Mouse (Mus musculus): Measurements from ENCODE around the gene Nom1.
A peak's percentile ranks its signal among the peaks of the same experiment; 100 is the strongest.

Nom1 gene

DNA sequence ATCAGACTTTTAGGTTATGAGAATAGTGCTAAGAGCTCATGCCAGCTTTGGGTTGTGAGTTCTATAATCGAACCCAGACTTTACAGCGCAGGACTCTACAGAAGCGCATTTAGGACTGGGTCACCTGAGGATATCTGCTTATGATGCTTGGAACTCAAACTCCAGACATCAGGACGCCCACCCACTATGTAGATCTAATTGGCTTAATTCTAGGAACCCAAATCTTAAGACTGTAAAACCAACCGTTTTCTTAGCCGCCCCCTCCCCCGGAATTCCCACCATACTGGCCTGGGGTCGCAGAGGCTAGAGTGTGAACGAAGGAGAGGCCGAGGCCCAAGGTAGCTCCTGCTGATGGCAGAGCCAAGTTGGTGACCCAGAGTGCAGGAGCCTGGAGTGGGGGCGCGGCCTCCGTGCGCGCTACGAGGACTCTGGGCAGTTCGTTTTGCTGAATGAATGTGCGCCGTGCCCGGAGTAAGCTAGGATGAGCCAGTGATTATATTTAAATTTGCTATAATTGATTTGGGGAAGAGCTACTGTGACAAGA, 36.5 kb downstream of the Nom1 start:
- DNase-seq (ENCODE audit: low read depth, low spot score) = no peak

DNA sequence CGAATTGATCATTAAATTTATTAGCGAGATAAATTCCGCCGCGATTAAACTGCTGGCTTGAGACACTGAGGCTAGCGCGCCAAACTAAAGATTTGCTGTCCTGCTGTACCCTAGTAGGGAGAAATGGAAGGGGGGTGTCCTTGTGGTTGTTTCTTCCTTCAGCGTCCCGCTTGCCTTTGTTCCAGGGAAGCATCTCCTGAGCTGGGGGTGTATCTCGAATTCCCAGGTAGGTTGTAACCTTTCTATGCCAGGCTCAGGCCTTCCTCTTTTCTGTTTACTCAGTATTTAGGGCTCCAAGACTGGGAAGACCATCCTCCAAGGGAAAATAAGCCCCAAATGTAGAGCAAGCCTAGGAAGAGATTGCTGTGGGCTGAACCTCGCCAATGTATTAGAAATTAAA, 36.9 kb downstream of the Nom1 start:
- DNase-seq (ENCODE audit: low read depth, low spot score) = no peak

DNA sequence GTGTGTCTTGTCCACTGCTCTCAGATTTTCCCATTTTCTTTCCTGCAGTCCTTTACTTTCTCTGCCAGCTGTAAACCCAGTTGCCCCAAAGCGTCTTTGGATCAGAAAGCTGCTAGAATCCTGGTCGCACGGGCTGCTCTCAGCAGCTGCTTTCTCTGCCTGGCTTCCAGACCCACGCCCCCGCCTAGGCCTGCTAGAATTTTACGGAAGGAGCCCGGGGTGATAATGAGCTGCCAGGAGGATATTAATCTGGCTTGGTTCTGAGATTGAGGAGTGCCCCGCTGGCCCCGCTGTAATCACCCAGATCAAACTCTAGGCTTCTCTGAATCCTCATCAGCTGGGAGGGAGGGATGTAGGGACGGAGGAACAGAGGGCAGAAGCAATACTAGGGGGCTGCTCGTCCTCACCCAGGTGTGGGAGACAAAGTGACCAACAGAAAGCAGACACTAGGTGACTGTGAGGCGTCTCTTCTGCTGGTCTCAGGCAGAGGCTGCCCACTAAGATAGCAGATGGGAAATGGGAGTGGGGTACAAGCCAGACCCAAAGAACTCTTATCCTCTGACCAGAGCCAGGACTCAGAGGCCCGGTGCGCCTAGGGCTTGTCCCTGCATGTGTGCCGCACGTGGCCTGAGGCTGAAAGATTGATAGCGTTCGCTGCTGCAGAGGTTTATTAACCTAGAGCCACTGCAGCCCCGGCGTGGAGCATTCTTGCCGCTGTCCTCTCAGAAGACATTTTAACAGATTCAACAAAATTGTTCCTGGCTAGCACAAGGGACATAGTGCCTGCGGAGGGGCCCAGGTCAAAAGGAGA, 37.6 kb downstream of the Nom1 start:
- DNase-seq (ENCODE audit: low read depth, low spot score) = no peak

DNA sequence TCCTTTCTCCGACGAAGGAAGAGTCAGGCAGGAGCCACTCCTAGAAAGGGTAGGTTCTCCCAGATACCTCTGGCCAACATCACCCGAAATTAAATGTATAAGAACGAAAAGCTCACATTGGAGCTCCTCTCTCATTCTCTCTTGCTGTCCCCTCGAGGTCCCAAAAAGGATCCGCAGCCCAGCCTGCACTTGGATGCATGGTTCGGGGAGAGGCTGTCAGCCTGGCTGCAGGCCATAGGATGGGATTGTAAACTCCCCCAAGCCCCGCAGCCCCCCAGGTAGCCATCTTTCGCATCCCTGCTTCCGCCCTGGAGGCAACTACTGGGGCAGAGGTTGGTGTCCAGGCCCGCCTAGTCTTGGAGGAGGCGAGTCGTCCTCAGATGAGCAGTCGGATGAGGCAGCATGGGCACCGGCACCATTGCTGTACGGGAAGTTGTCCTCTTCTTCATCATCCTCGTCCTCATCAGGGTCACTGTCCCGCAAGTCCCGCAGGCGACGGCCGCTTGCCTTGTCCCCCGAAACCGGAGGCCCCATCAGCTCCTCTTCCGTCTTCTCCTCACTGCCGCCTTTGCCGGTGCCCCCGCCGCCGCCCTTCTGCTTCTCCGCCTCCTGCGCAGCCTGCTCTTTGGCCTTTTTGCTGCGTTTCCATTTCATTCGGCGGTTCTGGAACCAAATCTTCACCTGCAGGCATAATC, 39.2 kb downstream of the Nom1 start:
- DNase-seq (ENCODE audit: low read depth, low spot score) = no peak

DNA sequence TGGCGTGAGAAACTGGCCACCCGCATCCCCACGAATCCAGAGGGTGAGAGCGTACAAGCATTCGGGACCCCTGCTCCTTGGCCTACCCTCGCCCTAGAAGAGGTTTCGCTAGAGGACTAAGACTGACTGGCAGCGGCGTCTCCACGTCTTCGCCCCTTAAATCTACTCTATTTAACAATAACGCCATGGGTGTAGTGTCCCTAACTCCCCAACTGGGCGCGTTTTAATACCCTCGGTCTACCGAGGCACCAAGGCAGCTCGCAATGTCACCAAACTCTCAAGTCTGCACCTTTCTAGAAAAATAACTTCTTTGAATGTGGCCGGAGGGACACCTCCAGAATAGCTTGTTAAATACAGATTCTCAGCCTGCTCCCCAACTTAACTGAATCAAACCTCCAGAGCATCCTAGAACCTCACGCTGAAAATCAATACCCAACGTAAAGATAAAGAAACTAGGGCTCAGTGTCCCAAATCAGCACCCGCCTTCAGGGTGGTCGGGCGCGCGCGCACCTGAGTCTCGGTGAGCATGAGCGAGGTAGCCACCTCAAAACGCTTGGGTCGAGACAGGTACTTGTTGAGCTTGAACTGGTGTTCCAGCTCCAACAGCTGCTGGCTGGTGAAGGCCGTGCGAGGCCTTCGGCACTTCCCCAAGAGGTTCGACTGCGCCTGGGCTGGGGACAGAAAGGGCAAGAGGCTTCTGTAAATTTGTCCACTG, 39.9 kb downstream of the Nom1 start:
- DNase-seq (ENCODE audit: low read depth, low spot score) = no peak

DNA sequence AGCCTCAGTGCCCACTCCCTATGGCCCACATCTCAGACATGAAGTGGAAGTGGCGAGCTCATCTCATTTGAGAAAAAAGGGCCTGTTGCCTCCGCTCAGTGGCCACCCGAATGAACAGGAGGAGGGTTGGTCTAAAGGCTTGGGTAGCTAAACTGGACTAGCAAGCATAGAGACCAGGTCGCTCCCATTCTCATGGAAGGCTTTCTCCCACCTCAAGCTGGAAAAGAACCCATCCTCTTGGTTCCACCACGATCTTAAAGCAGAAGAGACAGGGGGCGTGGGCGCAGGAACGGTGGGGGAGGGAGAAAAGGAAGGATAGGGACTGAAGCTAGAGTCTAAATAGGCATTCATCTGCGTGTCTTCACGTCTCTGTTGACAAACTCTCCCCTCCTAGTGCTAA, 40.6 kb downstream of the Nom1 start:
- no peak for DNase-seq (ENCODE audit: low read depth, low spot score)

DNA sequence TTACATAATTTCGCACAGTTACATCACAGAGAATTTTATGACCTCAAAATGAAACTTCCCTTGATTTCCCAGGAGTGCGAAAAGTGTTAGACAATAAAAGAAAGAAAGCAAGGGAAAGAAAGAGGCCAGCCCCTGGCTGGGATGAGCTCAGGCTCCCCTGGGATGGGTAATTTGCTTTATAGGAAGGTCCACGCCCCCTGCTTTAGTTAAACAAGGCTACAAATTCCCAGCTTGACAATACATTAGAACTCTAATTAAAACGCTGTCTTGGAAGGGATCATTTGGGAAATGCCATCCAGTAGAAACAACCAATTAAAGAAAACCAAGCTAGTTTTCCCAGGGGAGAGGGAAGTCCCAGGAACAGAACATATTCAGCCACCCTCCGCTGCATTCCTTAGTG, 41.1 kb downstream of the Nom1 start:
- no peak for DNase-seq (ENCODE audit: low read depth, low spot score)

DNA sequence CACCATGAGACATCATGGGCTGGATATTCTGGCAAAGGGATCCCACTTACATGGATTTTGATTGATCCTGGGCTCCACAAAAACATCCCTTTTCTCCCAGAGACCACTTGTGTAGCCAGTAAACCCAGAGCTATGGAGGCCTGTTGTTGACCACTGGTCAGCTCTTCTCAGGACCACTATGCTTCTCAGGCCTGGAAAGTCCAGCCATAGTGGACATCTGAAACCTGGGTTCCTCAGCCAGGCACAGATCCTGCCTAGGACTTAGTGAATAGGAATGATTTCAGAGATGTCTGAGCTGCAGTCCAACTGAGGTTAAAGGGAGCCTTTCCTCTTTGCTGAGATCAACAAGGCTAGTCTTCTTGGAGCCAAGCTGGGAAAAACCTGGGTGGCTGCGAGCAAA, 41.6 kb downstream of the Nom1 start:
- no peak for DNase-seq (ENCODE audit: low read depth, low spot score)

DNA sequence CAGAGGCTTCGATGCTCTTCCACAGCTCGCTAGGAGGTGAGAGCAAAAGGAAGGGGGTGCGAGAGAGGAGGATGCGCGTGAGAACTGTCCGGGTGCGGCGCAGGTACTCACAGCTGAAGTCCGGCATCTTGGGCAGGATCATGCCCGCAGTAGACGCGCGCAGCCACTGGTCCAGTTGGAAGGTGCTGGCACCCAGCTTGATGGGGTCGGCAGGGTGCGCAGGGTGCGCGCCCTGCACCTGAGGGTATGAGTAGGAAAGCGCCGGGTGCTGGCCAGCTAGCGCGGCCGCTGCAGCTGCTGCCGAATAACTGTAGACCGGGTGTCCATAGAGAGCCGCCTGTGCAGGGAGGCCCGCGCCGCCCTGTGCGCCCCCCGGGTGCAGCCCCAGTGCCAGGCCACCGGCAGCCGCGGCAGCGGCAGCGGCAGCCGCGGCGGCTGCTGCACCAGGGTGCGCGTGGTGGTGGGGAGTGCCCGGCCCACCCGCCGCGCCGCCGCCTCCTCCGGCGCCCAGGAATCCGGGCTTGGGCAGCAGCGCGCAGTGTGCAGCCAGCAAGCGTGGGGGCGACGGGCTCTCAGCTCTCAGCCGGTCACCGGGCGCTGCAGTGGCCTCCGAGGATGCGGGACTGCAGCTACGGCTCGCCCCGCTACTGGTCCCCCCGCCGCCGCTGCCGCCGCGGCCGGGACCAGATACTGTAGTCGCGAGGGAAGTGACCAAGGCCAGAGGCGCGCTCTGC, 43.2 kb downstream of the Nom1 start:
- DNase-seq (ENCODE audit: low read depth, low spot score) = no peak

DNA sequence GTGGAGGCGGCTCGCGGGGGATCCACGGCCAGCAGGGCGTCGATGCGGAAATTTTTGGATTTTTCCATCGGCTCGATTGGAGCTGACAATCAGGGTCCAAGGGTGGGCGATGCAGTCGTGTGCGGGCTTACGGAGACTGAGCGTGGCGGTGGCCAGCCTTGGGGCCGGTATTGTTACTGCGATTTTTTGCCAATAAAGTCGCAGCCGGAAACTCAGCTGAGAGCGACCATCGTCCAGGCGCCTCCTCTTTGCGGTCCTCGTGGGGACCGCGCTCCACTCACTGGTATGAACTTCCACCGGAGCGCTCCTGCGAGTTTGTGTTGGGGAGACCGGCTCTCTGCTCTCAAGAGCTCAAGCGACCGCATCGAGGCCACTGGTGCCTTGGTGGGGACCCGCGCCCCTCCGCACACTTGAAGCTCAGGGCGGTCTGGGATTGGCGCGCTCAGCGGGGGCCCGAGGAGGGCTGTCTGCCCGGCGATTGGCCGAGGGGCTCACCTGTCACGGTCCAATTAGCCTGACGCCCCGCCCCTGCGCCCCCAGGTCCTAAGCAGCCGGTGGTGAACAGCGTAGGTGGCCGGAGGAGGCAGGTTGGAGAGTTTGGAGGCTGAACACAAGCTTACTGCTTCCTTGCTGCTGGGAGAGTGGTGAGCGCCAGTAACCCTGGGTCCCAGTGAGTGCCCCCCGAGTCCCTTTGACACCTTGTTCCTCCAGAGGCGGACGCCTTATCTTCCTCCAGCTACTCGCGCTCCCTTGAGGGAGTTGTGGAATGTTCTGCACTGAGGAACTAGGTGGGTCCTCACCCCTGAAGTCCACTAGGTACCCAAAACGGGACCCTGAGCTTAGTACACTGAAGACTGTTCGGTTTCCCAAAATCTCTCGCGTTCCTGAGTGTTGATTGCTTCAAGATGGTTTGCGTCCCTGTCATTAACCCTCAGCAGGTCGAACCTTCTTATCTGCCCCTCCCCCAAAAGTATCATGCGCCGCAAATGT, 44.0 kb downstream of the Nom1 start, which contains the start of gene Mnx1:
Gene Mnx1 (minus strand): TSS at position 263 of the 990 bp plus-strand sequence.
- peak; percentile 87 for DNase-seq (ENCODE audit: low read depth, low spot score)

DNA sequence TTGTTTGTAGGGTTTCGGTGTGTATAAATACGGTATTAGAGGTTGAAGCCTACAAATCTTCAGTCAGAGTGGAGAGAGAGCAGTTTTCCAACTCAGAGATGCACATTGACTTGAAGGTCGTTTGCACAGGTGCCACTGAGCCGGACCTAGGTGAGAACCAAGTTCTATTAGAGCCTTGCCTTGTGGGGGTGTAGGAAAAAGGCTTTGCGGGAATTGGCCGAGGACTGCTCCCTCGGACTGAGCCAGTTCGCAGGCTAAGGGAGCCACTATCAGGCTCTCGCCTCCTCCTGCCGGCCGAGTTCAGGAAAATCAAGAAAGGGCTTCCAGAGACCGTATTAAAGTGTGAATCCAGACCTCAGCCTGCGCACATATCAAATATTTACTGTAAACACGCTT, 44.7 kb downstream of the Nom1 start:
- DNase-seq (ENCODE audit: low read depth, low spot score) = peak; percentile 66

DNA sequence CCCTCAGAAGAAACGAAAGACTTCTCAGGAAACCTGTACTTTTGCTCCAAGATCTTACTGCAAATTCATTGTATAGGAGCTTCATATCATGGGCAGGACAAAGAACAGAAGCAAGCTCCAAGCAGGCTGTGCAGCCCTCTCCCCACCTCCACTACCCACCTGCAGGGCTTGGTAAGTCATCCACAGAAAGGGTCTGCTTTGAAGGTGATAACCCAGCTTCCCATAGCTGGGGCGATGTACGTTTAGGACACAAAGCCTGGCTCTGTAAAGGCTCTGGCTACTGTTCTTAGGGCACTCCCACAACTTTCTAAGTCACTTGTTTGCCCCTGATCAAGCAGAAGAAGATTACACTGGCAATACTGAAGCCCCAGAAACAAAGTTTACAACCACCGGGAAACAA, 49.3 kb downstream of the Nom1 start:
- no peak for DNase-seq (ENCODE audit: low read depth, low spot score)

DNA sequence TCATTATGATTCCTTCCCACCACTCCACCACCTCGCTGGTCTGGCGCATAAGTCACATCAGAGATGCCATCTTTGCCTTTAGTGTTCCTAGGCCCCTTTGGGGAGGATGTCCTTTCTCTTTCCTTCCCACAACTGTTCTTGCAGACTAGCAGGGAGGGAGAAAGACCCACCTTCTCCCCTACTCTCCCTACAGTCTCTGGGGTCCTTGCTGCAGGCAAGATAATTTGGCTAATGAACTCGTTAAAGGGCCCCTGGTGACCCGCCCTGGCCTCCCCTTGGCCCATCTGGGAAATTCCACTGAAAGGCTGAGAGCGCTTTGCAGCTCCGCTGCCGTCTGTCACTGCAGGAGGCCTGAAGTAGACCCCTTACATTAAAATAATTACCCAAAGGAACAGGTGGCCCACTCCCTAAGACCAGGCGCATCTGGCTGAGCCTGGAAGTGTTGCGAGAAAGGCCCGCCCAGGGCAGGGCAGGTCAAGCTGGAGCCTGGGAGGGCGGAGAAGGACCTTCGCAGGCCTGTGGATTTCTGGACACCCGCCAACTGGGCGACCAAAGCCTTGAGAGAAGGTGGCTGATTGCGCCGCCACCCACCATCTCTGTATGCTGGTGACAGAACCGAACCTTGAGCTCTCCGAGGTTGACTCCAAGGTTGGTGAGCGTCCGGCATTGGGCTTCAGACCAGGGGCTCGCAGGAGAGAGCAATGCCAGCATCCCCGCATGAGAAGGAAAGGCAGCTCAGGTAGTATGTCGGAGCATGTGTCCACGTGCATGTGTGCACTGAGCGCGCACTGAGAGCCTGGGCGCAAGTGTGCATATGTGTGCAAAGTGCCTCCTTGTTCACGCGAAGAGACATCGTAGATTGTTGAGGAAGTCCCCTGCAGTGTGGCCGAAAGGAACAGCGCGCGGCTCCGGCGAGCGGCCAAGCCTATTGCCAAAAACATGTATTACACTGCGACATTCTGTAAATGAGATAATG, 50.8 kb downstream of the Nom1 start:
- peak; percentile 34 for DNase-seq (ENCODE audit: low read depth, low spot score)

DNA sequence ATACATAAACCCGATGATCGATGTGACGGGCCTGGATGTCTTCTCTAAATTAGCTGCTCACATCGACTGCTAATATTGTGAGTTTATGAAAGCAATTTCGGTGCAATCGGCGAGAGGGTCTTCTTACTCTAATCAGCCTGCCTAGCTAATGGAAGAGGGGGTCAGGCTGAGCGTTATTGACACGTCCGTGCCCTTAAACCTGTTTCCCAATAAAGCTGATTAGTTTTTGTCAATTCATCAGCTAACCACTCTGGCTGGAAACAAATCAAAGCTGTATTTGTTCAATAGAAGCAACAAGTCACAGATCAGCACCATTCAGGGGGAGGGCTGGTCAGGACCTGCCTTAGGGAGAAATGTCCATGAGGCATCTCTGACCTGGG, 51.5 kb downstream of the Nom1 start:
- DNase-seq (ENCODE audit: low read depth, low spot score) = no peak

DNA sequence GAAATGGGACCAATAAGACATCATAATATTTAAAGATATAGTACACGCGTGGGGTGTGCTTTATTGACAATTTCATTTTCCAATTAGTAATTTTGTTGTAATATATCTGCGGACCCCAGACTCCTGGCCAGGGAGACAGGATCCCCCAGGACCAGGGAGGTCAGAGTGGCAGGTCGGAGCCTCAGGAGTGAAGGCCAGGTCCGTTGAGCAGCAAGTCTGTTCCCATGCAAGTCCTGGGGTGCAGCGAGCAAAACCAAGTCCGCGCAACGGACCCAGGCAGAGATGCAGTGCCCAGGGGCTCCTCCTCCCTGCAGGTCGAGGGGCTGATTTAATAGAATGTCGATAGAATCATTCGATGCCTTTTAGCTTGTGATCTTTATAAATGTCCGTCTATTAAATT, 52.9 kb downstream of the Nom1 start:
- no peak for DNase-seq (ENCODE audit: low read depth, low spot score)

DNA sequence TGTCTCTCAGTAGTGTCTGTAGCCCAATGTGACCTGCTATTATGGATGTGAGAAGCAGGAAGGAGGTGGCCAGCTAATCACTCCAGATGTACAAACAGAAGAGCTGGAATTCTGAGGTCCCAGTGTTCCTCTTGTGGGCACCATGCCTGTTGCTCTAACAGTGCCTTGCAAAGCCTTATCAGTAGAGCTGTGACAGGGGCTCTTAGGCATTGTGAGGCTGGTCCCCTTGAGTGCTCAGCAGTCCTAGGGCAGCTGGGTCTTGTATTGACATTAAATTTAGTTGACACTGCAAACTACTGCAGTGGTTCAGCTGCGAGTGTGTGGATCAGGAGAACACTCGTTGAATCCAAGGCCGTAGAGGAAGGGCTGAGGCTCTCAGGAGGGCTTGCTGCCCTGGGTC, 72.5 kb downstream of the Nom1 start:
- DNase-seq (ENCODE audit: low read depth, low spot score) = no peak
